Mouse (Mus musculus) layer of hippocampus, postnatal 36 days (tissue): ENCODE results near the gene Pgr. TPM values are rescaled to one million over a fixed set of nuclear protein-coding genes. Genes with fewer than 3 reads are reported as not detected.

Experiments
- total RNA-seq, 2 experiments: library from RNA; stranded (reverse); gene quantifications; 2 replicates each; pipeline ENCODE4 v1.2.3; 2021

Gene Pgr
- total RNA-seq, 2 experiments from 2014 or later, result 10.4 to 10.7 TPM

Other genes starting within 250 kb of the Pgr start
- 1 to 10 TPM; 6.2 to 6.9 TPM for gene Gm16485, start 72.0 kb downstream of the Pgr start, total RNA-seq